Mouse (Mus musculus): ENCODE results near the gene Ckap2. TPM values are rescaled to one million over a fixed set of nuclear protein-coding genes. Genes with fewer than 3 reads are reported as not detected.

The Ckap2 gene
- polyA plus RNA-seq (2012; rRNA removed): 0.77 and 0.80 TPM in 2 replicates

DNA sequence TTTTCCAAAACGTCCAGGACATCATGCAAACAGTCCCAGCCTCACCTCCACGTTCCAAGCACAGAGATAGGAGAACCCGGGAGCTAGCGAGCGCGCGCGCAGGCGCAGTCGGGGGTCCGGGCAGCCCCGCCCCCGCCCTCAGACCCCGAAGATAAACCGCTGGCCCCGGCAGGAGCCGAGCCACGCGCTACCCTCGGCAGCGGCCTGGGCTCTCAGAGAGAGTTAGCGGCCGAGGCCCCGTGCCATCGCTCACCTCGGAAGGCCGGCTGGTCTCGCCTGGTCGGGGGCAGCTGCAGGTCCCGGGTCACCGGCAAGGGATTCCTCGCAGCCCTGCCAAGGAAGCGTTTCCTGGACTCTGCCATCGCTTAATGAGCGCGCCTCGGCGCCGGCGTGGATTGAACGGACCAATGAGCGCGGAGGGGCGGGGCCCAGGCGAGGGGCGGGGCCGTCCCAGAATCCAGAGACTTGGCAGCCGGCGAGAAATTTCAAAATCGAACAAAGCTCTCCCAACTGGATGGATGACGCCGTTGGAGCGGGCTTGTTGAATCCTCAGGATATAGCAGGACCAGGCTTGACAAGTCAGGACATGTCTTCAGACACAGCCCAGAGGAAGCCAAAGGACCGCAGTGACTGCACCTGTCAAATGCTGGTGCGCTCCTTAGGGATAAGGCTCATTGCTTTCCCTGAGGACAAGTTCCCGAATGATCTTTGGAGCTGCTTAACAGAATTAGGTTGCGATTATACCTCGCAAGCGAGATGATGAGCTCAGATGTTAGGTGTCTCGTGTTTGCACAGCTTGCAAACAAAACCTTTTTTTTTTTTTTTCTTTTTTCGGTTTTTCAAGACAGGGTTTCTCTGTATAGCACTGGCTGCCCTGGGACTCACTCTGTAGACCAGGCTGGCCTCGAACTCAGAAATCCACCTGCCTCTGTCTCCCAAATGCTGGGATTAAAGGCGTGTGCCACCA, at the start of gene Ckap2:
Gene Ckap2, minus strand, starts transcription at position 389 of the 967 bp plus-strand sequence.

DNA sequence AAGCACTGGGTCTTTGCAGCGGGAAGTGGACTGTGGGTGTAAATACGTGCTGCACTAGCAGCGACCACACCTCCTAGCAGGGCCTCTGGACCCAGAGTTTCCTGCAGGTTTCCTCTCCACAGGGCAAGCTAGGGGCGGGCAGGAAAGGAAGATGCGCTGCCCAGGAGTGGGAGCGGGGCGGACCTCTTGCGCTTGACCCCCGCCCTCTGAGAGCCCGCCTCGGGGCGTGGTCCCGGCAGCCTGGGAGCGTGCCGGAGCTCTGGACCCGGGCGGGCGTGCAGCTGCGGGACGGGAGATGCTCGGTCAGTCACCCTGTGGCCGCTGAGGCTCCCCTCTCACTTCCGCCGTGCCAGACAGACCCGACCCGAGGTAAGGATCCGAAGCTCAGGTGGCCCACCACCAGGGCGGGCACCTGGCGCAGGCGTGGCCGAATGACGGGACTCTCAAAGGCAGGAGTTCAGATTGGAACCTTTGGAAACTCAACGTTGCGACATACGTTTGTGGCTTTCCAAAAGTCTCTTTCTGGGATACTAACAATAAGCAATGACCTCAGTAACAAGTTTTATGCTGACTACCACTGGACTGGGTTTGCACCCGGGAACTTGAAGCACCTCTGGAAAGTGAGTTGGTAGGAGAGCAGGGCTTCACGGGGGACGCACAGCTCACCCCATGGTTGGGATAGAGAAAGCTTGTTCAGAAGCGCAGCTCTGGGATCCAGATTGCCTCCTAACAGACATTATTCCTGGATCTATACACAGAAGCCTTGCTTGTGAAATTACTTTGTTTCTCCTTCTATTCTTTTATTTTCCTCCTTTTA, 41.6 kb upstream of the Ckap2 start, which contains the start of gene Thsd1:
Gene Thsd1, plus strand, starts transcription at position 253 of the 817 bp plus-strand sequence.

DNA sequence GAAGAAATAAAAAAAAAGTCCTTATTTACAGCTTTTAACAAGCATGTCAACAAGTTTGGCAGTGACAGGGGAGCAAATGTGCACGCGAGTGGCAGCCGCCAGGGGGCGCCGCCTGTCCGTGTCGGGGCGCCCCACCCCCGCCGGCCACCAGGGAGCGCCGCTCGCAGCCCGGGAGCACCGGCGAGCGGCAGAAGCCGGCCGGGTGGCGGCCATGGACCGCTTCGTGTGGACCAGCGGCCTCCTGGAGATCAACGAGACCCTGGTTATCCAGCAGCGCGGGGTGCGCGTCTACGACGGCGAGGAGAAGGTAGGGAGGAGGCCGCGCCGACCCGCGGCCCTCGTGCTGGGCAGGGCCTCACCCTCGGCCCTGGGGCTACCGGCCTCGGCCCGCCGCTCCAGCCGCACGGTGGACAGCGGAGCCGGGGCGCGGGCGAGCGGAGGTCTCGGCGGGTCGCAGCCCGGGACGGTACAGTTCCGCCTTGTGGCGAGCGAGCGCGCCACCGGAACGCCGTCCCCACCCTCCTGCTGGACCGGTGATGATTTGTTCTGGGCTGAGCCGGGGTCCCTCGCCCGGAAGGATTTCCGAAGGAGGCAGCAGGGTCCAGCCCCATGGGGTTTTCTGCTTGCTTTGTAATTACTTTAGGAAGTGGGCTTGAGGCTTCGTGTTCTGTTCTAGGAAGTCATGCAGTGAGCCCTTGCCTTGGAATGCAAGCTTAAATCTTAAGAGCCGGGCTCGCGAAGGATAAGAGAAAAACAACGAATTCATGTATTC, 7.2 kb upstream of the Ckap2 start, which contains the start of gene Vps36:
Gene Vps36, plus strand, starts transcription at position 150 of the 772 bp plus-strand sequence.

DNA sequence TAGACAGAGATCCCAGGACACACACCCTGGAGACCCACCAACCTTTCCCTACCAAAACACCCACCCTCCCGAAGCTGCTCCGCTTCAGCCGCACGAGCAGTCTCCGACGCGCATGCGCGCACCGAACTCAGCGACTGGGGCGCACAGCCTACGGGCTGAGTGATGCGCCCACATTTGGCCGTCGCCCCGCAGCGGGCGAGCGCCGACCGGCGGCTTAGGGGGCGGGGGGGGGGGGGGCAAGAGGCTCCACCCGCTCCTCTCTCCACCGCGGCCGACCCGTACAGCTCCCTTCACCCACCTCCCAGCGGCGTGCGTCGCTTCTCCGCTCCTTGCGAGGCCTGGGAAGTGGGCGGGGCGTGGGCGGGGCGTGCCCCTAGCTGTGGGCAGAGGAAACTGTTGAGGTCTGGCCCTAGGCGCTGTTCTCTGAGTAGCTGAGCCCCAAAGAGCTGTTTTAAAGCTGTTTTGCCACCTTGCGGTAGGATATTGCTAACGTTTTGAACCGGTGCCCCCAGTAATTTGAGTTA, 19.5 kb downstream of the Ckap2 start, which contains the start of gene Nek3:
Gene Nek3, minus strand, starts transcription at position 356 of the 524 bp plus-strand sequence.

DNA sequence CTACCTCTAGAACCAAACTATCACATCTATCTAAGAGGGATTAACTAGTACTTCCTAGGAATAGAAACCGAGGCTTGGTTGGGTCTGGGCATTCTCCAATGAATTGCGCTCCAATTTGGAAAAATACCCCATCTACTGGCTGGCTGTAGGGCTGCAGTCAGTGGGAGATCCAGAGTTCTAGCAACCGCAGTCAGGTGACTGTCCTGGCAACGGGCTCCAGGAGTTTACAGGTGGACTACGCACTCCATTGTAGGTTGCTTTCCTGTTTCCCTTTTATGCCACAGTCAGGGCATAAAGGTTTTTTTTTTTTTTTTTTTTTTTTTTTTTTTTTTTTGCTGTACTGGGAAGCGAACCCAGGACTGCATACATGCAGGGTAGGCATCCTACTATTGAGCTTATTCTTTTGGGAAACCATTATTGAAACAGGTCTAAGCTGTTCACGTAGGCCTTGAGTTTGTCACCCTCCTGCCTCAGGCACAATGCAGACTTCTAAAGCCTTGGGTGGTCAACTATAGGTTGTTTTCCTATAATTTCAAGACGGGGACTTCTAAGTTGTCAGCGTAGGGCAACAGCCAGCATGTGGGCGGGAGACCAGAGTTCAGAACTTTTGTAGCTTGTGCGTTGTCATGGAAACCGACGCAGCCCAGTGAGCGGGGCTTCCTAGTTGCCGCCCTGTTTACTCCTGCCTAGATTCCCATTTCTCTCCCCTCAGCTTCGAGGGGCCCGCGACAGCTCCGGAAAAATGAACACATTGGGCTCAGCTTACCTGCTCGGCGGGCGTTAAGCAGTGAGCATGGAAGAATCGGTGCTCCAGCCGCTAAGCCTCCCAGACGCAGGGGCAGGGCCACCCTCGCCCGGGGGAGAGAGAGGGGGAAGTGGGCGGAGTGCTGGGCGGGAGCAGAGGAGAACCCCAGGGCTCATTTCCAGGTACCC, 61.1 kb downstream of the Ckap2 start, which contains the start of gene Nek5:
Gene Nek5, minus strand, starts transcription at position 834 of the 933 bp plus-strand sequence.

Other genes starting within 250 kb of the Ckap2 start
- gene Defb35, start 247.5 kb downstream of the Ckap2 start, polyA plus RNA-seq (2012; rRNA removed): not detected in 2 replicates
- gene Defb13, start 239.1 kb downstream of the Ckap2 start, polyA plus RNA-seq (2012; rRNA removed): not detected in 2 replicates
- not detected in 2 replicates for gene Fam90a1a, start 227.1 kb downstream of the Ckap2 start, polyA plus RNA-seq (2012; rRNA removed)
- gene Ccdc70, start 216.0 kb downstream of the Ckap2 start, polyA plus RNA-seq (2012; rRNA removed): not detected in 2 replicates
- gene Atp7b, start 125.5 kb downstream of the Ckap2 start, polyA plus RNA-seq (2012; rRNA removed): 2.4 and 2.7 TPM in 2 replicates
- 0.44 and 0.65 TPM in 2 replicates for gene Alg11, start 125.1 kb downstream of the Ckap2 start, polyA plus RNA-seq (2012; rRNA removed)
- gene Nek5, start 60.8 kb downstream of the Ckap2 start, polyA plus RNA-seq (2012; rRNA removed): 0.05 and 0.08 TPM in 2 replicates
- gene Nek3, start 19.4 kb downstream of the Ckap2 start, polyA plus RNA-seq (2012; rRNA removed): 0.09 and 0.40 TPM in 2 replicates
- 3.4 and 4.0 TPM in 2 replicates for gene Vps36, start 7.0 kb upstream of the Ckap2 start, polyA plus RNA-seq (2012; rRNA removed)
- 1.0 and 1.5 TPM in 2 replicates for gene Thsd1, start 41.5 kb upstream of the Ckap2 start, polyA plus RNA-seq (2012; rRNA removed)
- gene Tpte, start 97.6 kb upstream of the Ckap2 start, polyA plus RNA-seq (2012; rRNA removed): not detected in 2 replicates
- 1.8 and 2.5 TPM in 2 replicates for gene Slc25a15, start 212.8 kb upstream of the Ckap2 start, polyA plus RNA-seq (2012; rRNA removed)
- 0.54 and 1.2 TPM in 2 replicates for gene Mrps31, start 225.5 kb upstream of the Ckap2 start, polyA plus RNA-seq (2012; rRNA removed)

Data from stomach, adult 2 months (tissue).